Mouse (Mus musculus) stomach, postnatal 0 days (tissue): ENCODE measurements around the gene Dmc1.

Experiments
- CTCF ChIP-seq: IDR thresholded peaks from 2 replicates; pipeline ENCODE4 v1.5.1; 2016; ENCODE audit warnings: antibody characterized with exemption, low read depth, mild to moderate bottlenecking, moderate library complexity
- EP300 ChIP-seq: optimal IDR thresholded peaks from 2 replicates; pipeline ENCODE3; 2016; ENCODE audit warnings: antibody characterized with exemption

DNA sequence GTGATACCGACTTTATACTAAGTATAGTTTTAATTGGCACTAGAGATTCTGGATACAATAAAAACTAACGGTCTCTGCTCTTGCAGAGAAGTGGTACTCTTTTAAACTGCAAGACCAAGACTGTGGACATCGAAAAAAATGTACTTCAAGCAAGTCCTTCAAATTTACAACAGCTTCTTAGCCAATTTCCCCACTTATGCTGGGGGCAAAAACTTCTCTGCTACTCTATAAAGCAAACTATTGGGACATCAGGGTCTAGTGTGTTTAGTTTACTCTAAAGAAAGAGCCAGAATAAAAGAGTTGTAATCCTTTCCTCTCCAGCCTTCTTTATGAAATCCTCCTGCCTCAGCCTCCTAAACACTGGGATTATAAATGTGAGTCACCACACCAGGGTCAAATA lies 60.9 kb downstream of the Dmc1 start:
- TF ChIP-seq CTCF (no peak), EP300 (no peak)
